Mouse (Mus musculus) heart, adult 2 months (tissue): ENCODE measurements around the gene B4galt5.

ENCODE experiments used
- CTCF ChIP-seq: fragments of 200-600 bp; IDR thresholded peaks from 2 replicates; pipeline ENCODE4 v1.8.1; 2022; ENCODE audit warnings: antibody characterized with exemption, mild to moderate bottlenecking, moderate library complexity
- EP300 ChIP-seq: fragments of 200-500 bp; IDR thresholded peaks from 2 replicates; pipeline ENCODE4 v1.6.1; 2011; ENCODE audit warnings: low read depth, low read length, control low read depth; ENCODE audit not compliant: insufficient read depth

DNA sequence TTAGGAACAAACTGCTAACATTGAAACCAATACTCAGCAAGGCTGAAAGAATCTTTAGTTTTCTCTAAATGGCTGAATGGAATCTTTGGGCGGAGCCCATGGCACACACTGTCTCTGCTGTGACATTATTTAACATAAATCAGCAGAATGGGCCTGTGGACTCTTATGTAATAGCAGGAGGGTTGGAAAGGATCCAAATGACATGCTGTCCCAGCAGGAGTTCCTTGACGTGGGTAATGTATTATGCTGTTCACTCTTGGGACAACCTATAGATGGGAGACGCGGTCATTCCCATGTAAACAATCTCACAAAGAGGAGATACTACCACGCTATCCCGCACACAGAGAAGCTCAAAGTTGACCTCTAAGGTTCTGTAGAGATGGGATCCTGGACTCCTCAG, 15.5 kb downstream of the B4galt5 start:
- no peak for TF ChIP-seq CTCF
- TF ChIP-seq EP300, result no peak
